Mouse (Mus musculus): Measurements from ENCODE around the gene Scyl2.

- TF ChIP-seq CTCF (IDR thresholded peaks at IDR 0.05; ENCODE audit: low read depth, low read length) (no peak), POLR2AphosphoS5 (IDR thresholded peaks at IDR 0.05; ENCODE audit: insufficient replicate concordance, low read depth, low read length) (no peak), TAL1 (conservative IDR thresholded peaks at IDR 0.05; ENCODE audit: low read depth, low read length) (no peak)
These were observed 21.0 kb downstream of the Scyl2 start for GRCm38 (mm10) chr10:89664977-89665645.
